Mouse (Mus musculus) embryonic facial prominence, embryonic 15.5 days (tissue): ENCODE data around the gene Pmvk. TPM values are rescaled to one million over a fixed set of nuclear protein-coding genes. Genes with fewer than 3 reads are reported as not detected.
A peak's percentile ranks its signal among the peaks of the same experiment; 100 is the strongest.

ENCODE experiments used
- ATAC-seq: fragments of 200-750 bp; cut with Nextera tagmentation; 2 replicates; pipeline ENCODE4 v1.8.0; 2017; ENCODE audit warnings: low read depth, moderate TSS enrichment; ENCODE audit not compliant: insufficient number of reproducible peaks, low FRiP score, low TSS enrichment
- H3K27ac ChIP-seq: fragments of 300-500 bp; sonication (generic); replicated peaks from 2 replicates; pipeline ENCODE4 v1.5.1; 2015; ENCODE audit warnings: mild to moderate bottlenecking, inconsistent platforms
- H3K27me3 ChIP-seq: fragments of 300-500 bp; sonication (generic); 2 replicates; pipeline ENCODE4 v1.6.1; 2015; ENCODE audit warnings: inconsistent platforms
- H3K36me3 ChIP-seq: fragments of 300-500 bp; sonication (generic); 2 replicates; pipeline ENCODE4 v1.6.1; 2015; ENCODE audit warnings: mild to moderate bottlenecking, inconsistent platforms
- H3K4me1 ChIP-seq: fragments of 300-500 bp; sonication (generic); 2 replicates; pipeline ENCODE4 v1.6.1; 2015; ENCODE audit warnings: inconsistent platforms
- H3K4me2 ChIP-seq: fragments of 300-500 bp; sonication (generic); replicated peaks from 2 replicates; pipeline ENCODE4 v1.6.1; 2015; ENCODE audit warnings: mild to moderate bottlenecking, inconsistent platforms
- H3K4me3 ChIP-seq: fragments of 300-500 bp; sonication (generic); replicated peaks from 2 replicates; pipeline ENCODE4 v1.5.1; 2015; ENCODE audit warnings: mild to moderate bottlenecking, inconsistent platforms
- H3K9ac ChIP-seq: fragments of 300-500 bp; sonication (generic); 2 replicates; pipeline ENCODE4 v1.6.1; 2015; ENCODE audit warnings: inconsistent platforms
- H3K9me3 ChIP-seq: fragments of 300-500 bp; sonication (generic); replicated peaks from 2 replicates; pipeline ENCODE4 v1.6.1; 2016; ENCODE audit warnings: inconsistent platforms
- WGBS: fragments of 180-500 bp; shearing (Covaris S2); methylation state at CpG from one replicate; pipeline ENCODE4 v1.1.7; 2015; 5-methylcytosine and 5-hydroxymethylcytosine counted together
- polyA plus RNA-seq: library from polyadenylated mRNA; unstranded; fragments of >200 nt; fragmentation: Nextera tagmentation; extraction: Ambion mirVana; gene quantifications from 2 replicates; pipeline ENCODE4 v1.2.1, GENCODE M21; 2015

Gene Pmvk
- polyA plus RNA-seq, 1 experiment from 2014 or later, result 51.3 TPM

GRCm38 (mm10) chr3:89484766-89485524 is 30.6 kb downstream of the Pmvk start:
- H3K9me3 ChIP-seq, result no peaks in the 10 kb centered on the region
- 15% methylated on average over 24 of the region's 24 CpGs for WGBS
- ATAC-seq, result peak; percentile 80
- peak overlapping the region; percentile 13 for H3K4me3 ChIP-seq
- H3K4me1 ChIP-seq, result peaks cover 6% of the 10 kb centered on the region; the same call in 1 of the 2 replicates
- no peak overlapping the region; the same call in 1 of the 2 replicates for H3K9ac ChIP-seq
- H3K4me2 ChIP-seq, result peak overlapping the region; percentile 42
- no peak overlapping the region for H3K27ac ChIP-seq
- H3K27me3 ChIP-seq, result no peaks in the 10 kb centered on the region; the same call in 1 of the 2 replicates
- no peaks in the 10 kb centered on the region for H3K36me3 ChIP-seq

- ATAC-seq, result no peak
- Histone ChIP-seq H3K4me3 (no peak overlapping the region), H3K9ac (no peak overlapping the region), H3K4me1 (peaks cover 6% of the 10 kb centered on the region; the same call in 1 of the 2 replicates), H3K9me3 (no peaks in the 10 kb centered on the region), H3K36me3 (no peaks in the 10 kb centered on the region), H3K4me2 (no peak overlapping the region), H3K27ac (no peak overlapping the region), H3K27me3 (no peaks in the 10 kb centered on the region; the same call in 1 of the 2 replicates)
- WGBS, result 49% methylated on average over 8 of the region's 8 CpGs
Measured at GRCm38 (mm10) chr3:89486111-89486510, 31.8 kb downstream of the Pmvk start.

GRCm38 (mm10) chr3:89486916-89487702 is 32.8 kb downstream of the Pmvk start:
- Histone ChIP-seq H3K4me2 (no peak overlapping the region), H3K4me3 (no peak overlapping the region), H3K9ac (no peak overlapping the region), H3K27ac (no peak overlapping the region), H3K4me1 (peaks cover 6% of the 10 kb centered on the region; the same call in 1 of the 2 replicates), H3K27me3 (no peaks in the 10 kb centered on the region; the same call in 1 of the 2 replicates), H3K9me3 (no peaks in the 10 kb centered on the region), H3K36me3 (no peaks in the 10 kb centered on the region)
- WGBS, result 59% methylated on average over 20 of the region's 20 CpGs
- no peak for ATAC-seq

GRCm38 (mm10) chr3:89490790-89491189 is 36.4 kb downstream of the Pmvk start:
- H3K4me2 ChIP-seq, result no peak overlapping the region
- H3K36me3 ChIP-seq, result no peaks in the 10 kb centered on the region
- H3K27me3 ChIP-seq, result no peaks in the 10 kb centered on the region
- no peak overlapping the region for H3K27ac ChIP-seq
- H3K9me3 ChIP-seq, result no peaks in the 10 kb centered on the region
- H3K9ac ChIP-seq, result no peak overlapping the region
- H3K4me1 ChIP-seq, result peaks cover 7% of the 10 kb centered on the region; the same call in 1 of the 2 replicates
- 88% methylated on average over 3 of the region's 3 CpGs for WGBS
- ATAC-seq, result no peak
- no peak overlapping the region for H3K4me3 ChIP-seq

GRCm38 (mm10) chr3:89491559-89491958 is 37.2 kb downstream of the Pmvk start:
- ATAC-seq, result no peak
- Histone ChIP-seq H3K4me1 (peaks cover 7% of the 10 kb centered on the region; the same call in 1 of the 2 replicates), H3K9me3 (no peaks in the 10 kb centered on the region), H3K9ac (no peak overlapping the region), H3K27ac (no peak overlapping the region), H3K4me3 (no peak overlapping the region), H3K36me3 (no peaks in the 10 kb centered on the region), H3K27me3 (no peaks in the 10 kb centered on the region), H3K4me2 (no peak overlapping the region)
- 85% methylated on average over 5 of the region's 5 CpGs for WGBS

- H3K27me3 ChIP-seq, result no peaks in the 10 kb centered on the region
- H3K9me3 ChIP-seq, result no peaks in the 10 kb centered on the region
- H3K9ac ChIP-seq, result no peak overlapping the region
- H3K4me2 ChIP-seq, result no peak overlapping the region
- 38% methylated on average over 8 of the region's 8 CpGs for WGBS
- peak overlapping the region; percentile 41; the same call in 1 of the 2 replicates for H3K27ac ChIP-seq
- no peak for ATAC-seq
- no peaks in the 10 kb centered on the region for H3K36me3 ChIP-seq
- no peak overlapping the region for H3K4me3 ChIP-seq
- H3K4me1 ChIP-seq, result peaks cover 7% of the 10 kb centered on the region; the same call in 1 of the 2 replicates
Measured at GRCm38 (mm10) chr3:89492701-89493151, 38.4 kb downstream of the Pmvk start.

- H3K4me1 ChIP-seq, result peaks cover 7% of the 10 kb centered on the region; the same call in 1 of the 2 replicates
- no peaks in the 10 kb centered on the region for H3K9me3 ChIP-seq
- no peak overlapping the region for H3K4me3 ChIP-seq
- WGBS, result 87% methylated on average over 5 of the region's 5 CpGs
- no peaks in the 10 kb centered on the region for H3K36me3 ChIP-seq
- no peak overlapping the region for H3K27ac ChIP-seq
- H3K4me2 ChIP-seq, result no peak overlapping the region
- ATAC-seq, result no peak
- H3K27me3 ChIP-seq, result no peaks in the 10 kb centered on the region
- no peak overlapping the region for H3K9ac ChIP-seq
Measured at GRCm38 (mm10) chr3:89494630-89495029, 40.3 kb downstream of the Pmvk start.

- Histone ChIP-seq H3K9ac (no peak overlapping the region), H3K27ac (no peak overlapping the region), H3K4me2 (no peak overlapping the region), H3K9me3 (no peaks in the 10 kb centered on the region), H3K36me3 (no peaks in the 10 kb centered on the region), H3K4me1 (peaks cover 7% of the 10 kb centered on the region; the same call in 1 of the 2 replicates), H3K27me3 (no peaks in the 10 kb centered on the region), H3K4me3 (no peak overlapping the region)
- 69% methylated on average over 3 of the region's 3 CpGs for WGBS
- ATAC-seq, result no peak
Measured at GRCm38 (mm10) chr3:89496366-89496765, 42.0 kb downstream of the Pmvk start.

GRCm38 (mm10) chr3:89499696-89500095 is 45.4 kb downstream of the Pmvk start:
- no peaks in the 10 kb centered on the region for H3K4me1 ChIP-seq
- no peak for ATAC-seq

GRCm38 (mm10) chr3:89501486-89501885 is 47.1 kb downstream of the Pmvk start:
- no peak overlapping the region for H3K27ac ChIP-seq
- no peaks in the 10 kb centered on the region for H3K9me3 ChIP-seq
- no peaks in the 10 kb centered on the region for H3K4me1 ChIP-seq
- 0 out of 2 replicates have a peak, but pooled peaks cover 4% of the 10 kb centered on the region for H3K27me3 ChIP-seq
- ATAC-seq, result no peak
- H3K36me3 ChIP-seq, result no peaks in the 10 kb centered on the region
- H3K9ac ChIP-seq, result no peak overlapping the region
- H3K4me3 ChIP-seq, result no peak overlapping the region
- H3K4me2 ChIP-seq, result no peak overlapping the region

More at GRCm38 (mm10) chr3:89499696-89500095, 45.4 kb downstream of the Pmvk start:
- Histone ChIP-seq H3K4me3 (no peak overlapping the region), H3K9ac (no peak overlapping the region), H3K9me3 (no peaks in the 10 kb centered on the region), H3K27ac (no peak overlapping the region), H3K4me2 (no peak overlapping the region), H3K36me3 (no peaks in the 10 kb centered on the region), H3K27me3 (no peaks in the 10 kb centered on the region)
- 37% methylated on average over 7 of the region's 7 CpGs for WGBS

- Histone ChIP-seq H3K27ac (no peak overlapping the region), H3K4me1 (peaks cover 3% of the 10 kb centered on the region), H3K27me3 (0 out of 2 replicates have a peak, but pooled peaks cover 10% of the 10 kb centered on the region), H3K36me3 (no peaks in the 10 kb centered on the region), H3K9me3 (no peaks in the 10 kb centered on the region), H3K4me2 (no peak overlapping the region), H3K9ac (no peak overlapping the region), H3K4me3 (no peak overlapping the region)
- no peak for ATAC-seq
- 75% methylated on average over 7 of the region's 7 CpGs for WGBS
Measured at GRCm38 (mm10) chr3:89502551-89502950, 48.2 kb downstream of the Pmvk start.
